Mouse (Mus musculus) C2C12 (cell line): ENCODE data around the gene Zfp652.

Experiments used
- CTCF ChIP-seq: IDR thresholded peaks from one replicate; pipeline ENCODE4 v1.5.1; 2011; ENCODE audit not compliant: control insufficient read depth, insufficient read depth, insufficient read length
- USF1 ChIP-seq: IDR thresholded peaks from one replicate; pipeline ENCODE4 v1.6.1; 2011; ENCODE audit warnings: low read depth, mild to moderate bottlenecking, control low read depth, moderate library complexity

- no peak for TF ChIP-seq USF1
- TF ChIP-seq CTCF, result no peak
Measured at GRCm38 (mm10) chr11:95676307-95676706, 36.2 kb upstream of the Zfp652 start.
